Mouse (Mus musculus) C2C12 (cell line): ENCODE data around the gene Pdzrn4. TPM values are rescaled to one million over a fixed set of nuclear protein-coding genes. Genes with fewer than 3 reads are reported as not detected.

ENCODE experiments used
- H3K27me3 ChIP-seq: one replicate; pipeline ENCODE4 v1.6.1; 2011; ENCODE audit not compliant: control insufficient read depth, insufficient read depth, insufficient read length
- H3K36me3 ChIP-seq: one replicate; pipeline ENCODE4 v1.6.1; 2011; ENCODE audit not compliant: control insufficient read depth, insufficient read depth
- H3K4me3 ChIP-seq: one replicate; pipeline ENCODE4 v1.5.1; 2011; ENCODE audit warnings: mild to moderate bottlenecking, control low read depth; ENCODE audit not compliant: poor library complexity, insufficient read depth, severe bottlenecking
- H3K79me2 ChIP-seq: one replicate; pipeline ENCODE4 v1.6.1; 2011; ENCODE audit not compliant: control insufficient read depth, insufficient read depth
- H3K79me3 ChIP-seq: one replicate; pipeline ENCODE4 v1.6.1; 2011; ENCODE audit warnings: low read depth, control low read depth
- H3ac ChIP-seq: one replicate; pipeline ENCODE3; 2011; ENCODE audit warnings: low read depth; ENCODE audit not compliant: control insufficient read depth, insufficient read length
- CEBPB ChIP-seq: IDR thresholded peaks from one replicate; pipeline ENCODE4 v1.6.1; 2011; ENCODE audit warnings: low read depth, mild to moderate bottlenecking, control low read depth, moderate library complexity
- CTCF ChIP-seq: IDR thresholded peaks from one replicate; pipeline ENCODE4 v1.5.1; 2011; ENCODE audit not compliant: control insufficient read depth, insufficient read depth, insufficient read length
- FOSL1 ChIP-seq: IDR thresholded peaks from one replicate; pipeline ENCODE4 v1.8.0; 2011; ENCODE audit warnings: mild to moderate bottlenecking, low read length; ENCODE audit not compliant: poor library complexity, insufficient read depth, severe bottlenecking
- MAX ChIP-seq: IDR thresholded peaks from one replicate; pipeline ENCODE4 v1.6.1; 2011; ENCODE audit warnings: mild to moderate bottlenecking, control low read depth
- MYOD1 ChIP-seq: IDR thresholded peaks from one replicate; pipeline ENCODE4 v1.6.1; 2011; ENCODE audit warnings: low read depth; ENCODE audit not compliant: control insufficient read depth, insufficient read length
- MYOG ChIP-seq: IDR thresholded peaks from one replicate; pipeline ENCODE4 v1.6.1; 2011; ENCODE audit not compliant: control insufficient read depth, insufficient read length; ENCODE audit errors: extremely low read depth
- USF1 ChIP-seq: IDR thresholded peaks from one replicate; pipeline ENCODE4 v1.6.1; 2011; ENCODE audit warnings: low read depth, mild to moderate bottlenecking, control low read depth, moderate library complexity
- polyA plus RNA-seq: library from polyadenylated mRNA; unstranded; fragments of >200 nt; fragmentation: generic; extraction: Trizol; gene quantifications from one replicate; pipeline ENCODE4 v1.2.1, GENCODE M21; 2012; ENCODE audit warnings: missing spikeins

Pdzrn4 gene
- polyA plus RNA-seq, 1 experiment, result 0.01 TPM

DNA sequence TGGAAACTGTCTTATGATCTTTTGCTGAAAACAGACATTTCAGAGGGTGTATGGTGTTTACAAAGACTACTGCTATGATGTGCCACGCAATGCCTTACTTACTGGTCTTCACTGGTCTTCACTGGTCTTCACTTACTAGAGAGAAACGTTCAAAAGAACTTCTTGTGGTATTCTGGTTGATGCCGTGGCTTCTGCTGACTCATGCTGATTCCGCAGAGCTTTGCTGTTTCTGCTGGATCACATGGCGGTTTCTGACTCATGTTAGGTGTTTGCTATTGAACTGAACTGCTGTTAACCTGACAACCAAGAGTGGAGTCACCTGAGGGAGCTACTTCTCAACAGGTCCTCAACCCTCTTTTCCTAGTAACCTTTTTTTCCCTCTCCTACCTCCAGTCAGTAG, 1.9 kb upstream of the Pdzrn4 start:
- no peaks in the 10 kb centered on the region for H3K79me3 ChIP-seq
- H3K36me3 ChIP-seq, result no peaks in the 10 kb centered on the region
- peaks cover 13% of the 10 kb centered on the region for H3K27me3 ChIP-seq
- TF ChIP-seq USF1 (no peak), CEBPB (no peak), FOSL1 (no peak), MYOG (no peak), CTCF (no peak), MYOD1 (no peak)
- H3ac ChIP-seq, result no peak overlapping the region
- H3K4me3 ChIP-seq, result no peak overlapping the region
- H3K79me2 ChIP-seq, result no peaks in the 10 kb centered on the region

DNA sequence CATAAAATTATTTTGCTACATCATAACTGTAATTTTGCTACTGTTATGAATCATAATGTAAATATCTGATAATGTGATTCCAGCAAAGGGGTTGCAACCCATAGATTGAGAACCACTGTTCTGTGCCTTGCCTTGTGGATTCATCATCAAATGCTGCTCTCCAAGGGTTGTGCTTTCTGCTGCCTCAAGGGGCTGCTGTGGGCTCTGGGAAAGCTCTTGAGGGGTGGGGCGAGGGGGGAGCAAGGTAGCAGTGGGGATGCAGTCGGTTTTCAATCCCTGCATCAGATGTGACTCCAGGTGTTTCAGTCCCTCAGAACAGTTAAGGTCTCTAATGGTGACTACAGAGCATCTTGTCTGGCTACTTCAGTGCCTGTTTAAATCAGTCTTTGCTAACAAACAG, 2.1 kb downstream of the Pdzrn4 start:
- Histone ChIP-seq H3K79me2 (no peaks in the 10 kb centered on the region), H3K4me3 (no peak overlapping the region), H3K79me3 (no peaks in the 10 kb centered on the region), H3ac (no peak overlapping the region), H3K27me3 (peaks cover 13% of the 10 kb centered on the region), H3K36me3 (no peaks in the 10 kb centered on the region)
- TF ChIP-seq MYOG (no peak), MAX (no peak), FOSL1 (no peak), CTCF (no peak), USF1 (no peak)

GRCm38 (mm10) chr15:92399278-92399677, 2.6 kb downstream of the Pdzrn4 start:
- no peaks in the 10 kb centered on the region for H3K36me3 ChIP-seq
- peaks cover 13% of the 10 kb centered on the region for H3K27me3 ChIP-seq
- H3K79me2 ChIP-seq, result no peaks in the 10 kb centered on the region
- H3ac ChIP-seq, result no peak overlapping the region
- no peak overlapping the region for H3K4me3 ChIP-seq
- no peaks in the 10 kb centered on the region for H3K79me3 ChIP-seq
- TF ChIP-seq MYOG (no peak), CTCF (no peak), MYOD1 (no peak), CEBPB (no peak), FOSL1 (no peak), USF1 (no peak), MAX (no peak)

DNA sequence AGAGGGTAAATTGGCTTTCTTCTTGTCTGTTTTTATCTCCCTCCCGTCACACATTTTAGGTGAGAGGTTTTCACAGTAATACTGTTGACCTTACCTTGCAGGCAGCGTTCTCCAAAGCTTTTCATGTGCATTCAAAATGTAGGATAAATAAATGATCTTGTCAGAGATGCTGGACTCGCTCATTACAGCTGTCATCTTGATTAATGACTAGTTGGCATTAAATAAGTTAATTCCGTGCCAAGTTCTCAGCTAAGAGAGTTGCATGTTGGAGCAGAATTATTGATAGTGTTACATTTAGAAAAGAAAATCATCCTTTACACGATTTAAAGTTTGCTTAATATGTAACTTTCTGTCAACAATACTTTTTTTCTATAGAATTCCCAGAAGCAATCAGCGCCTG, 4.9 kb downstream of the Pdzrn4 start:
- H3K79me3 ChIP-seq, result no peaks in the 10 kb centered on the region
- H3ac ChIP-seq, result no peak overlapping the region
- H3K27me3 ChIP-seq, result peaks cover 13% of the 10 kb centered on the region
- no peaks in the 10 kb centered on the region for H3K79me2 ChIP-seq
- no peak for TF ChIP-seq FOSL1
- no peak for TF ChIP-seq CEBPB
- no peak for TF ChIP-seq MYOG
- TF ChIP-seq MYOD1, result no peak
- no peak for TF ChIP-seq MAX
- no peak for TF ChIP-seq CTCF
- no peak for TF ChIP-seq USF1
- H3K4me3 ChIP-seq, result no peak overlapping the region
- H3K36me3 ChIP-seq, result no peaks in the 10 kb centered on the region

- H3K79me2 ChIP-seq, result no peaks in the 10 kb centered on the region
- H3K27me3 ChIP-seq, result no peaks in the 10 kb centered on the region
- H3K4me3 ChIP-seq, result no peak overlapping the region
- no peak overlapping the region for H3ac ChIP-seq
- TF ChIP-seq MYOD1 (no peak), MAX (no peak)
- no peaks in the 10 kb centered on the region for H3K36me3 ChIP-seq
- no peaks in the 10 kb centered on the region for H3K79me3 ChIP-seq
These were observed 18.6 kb downstream of the Pdzrn4 start for GRCm38 (mm10) chr15:92415323-92415722.

DNA sequence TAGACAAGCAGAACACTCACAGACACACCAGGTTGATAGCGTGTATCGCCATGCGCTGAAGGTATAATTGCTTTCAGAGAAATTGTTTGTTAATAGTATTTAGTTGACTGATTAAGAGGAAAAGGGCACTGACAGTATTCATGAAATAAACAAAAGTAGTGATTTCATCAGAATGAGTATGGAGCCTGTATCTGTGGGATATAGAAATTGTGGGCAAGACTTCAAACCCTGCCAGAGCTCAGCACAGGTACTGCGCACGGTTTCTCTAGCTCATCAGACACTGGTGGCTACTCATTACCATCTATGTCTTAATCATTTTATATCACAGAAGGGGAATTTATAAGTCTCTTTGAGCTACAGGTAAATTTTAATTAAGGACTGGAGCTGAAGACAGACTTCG, 19.5 kb downstream of the Pdzrn4 start:
- no peak for TF ChIP-seq CTCF
- TF ChIP-seq MAX, result no peak
- Histone ChIP-seq H3K27me3 (no peaks in the 10 kb centered on the region), H3K4me3 (no peak overlapping the region), H3K36me3 (no peaks in the 10 kb centered on the region), H3K79me3 (no peaks in the 10 kb centered on the region), H3K79me2 (no peaks in the 10 kb centered on the region), H3ac (no peak overlapping the region)

- Histone ChIP-seq H3K27me3 (peaks cover under 1% of the 10 kb centered on the region), H3K36me3 (no peaks in the 10 kb centered on the region), H3K4me3 (no peak overlapping the region), H3K79me3 (no peaks in the 10 kb centered on the region), H3ac (no peak overlapping the region), H3K79me2 (no peaks in the 10 kb centered on the region)
- TF ChIP-seq FOSL1, result no peak
- no peak for TF ChIP-seq MAX
- no peak for TF ChIP-seq CEBPB
- TF ChIP-seq MYOG, result no peak
- no peak for TF ChIP-seq USF1
These were observed 20.0 kb downstream of the Pdzrn4 start for GRCm38 (mm10) chr15:92416658-92417057.
